Mouse (Mus musculus) kidney, embryonic 16.5 days (tissue): Measurements from ENCODE around the gene Gm3625. TPM values are rescaled to one million over a fixed set of nuclear protein-coding genes. Genes with fewer than 3 reads are reported as not detected.
"Not testable (repeated sequence)": the region's sequence is repeated elsewhere in the genome, so short reads cannot be mapped to it uniquely, and the experiment has no call there.

Experiments
- ATAC-seq: fragments of 200-750 bp; cut with Nextera tagmentation; 2 replicates; pipeline ENCODE4 v1.8.0; 2017; ENCODE audit warnings: moderate TSS enrichment; ENCODE audit not compliant: low FRiP score, low TSS enrichment
- H3K27ac ChIP-seq: fragments of 300-500 bp; sonication (generic); 2 replicates; pipeline ENCODE4 v1.5.1; 2014; ENCODE audit warnings: low read length
- H3K27me3 ChIP-seq: fragments of 300-500 bp; sonication (generic); 2 replicates; pipeline ENCODE4 v1.6.1; 2014; ENCODE audit warnings: low read length, control low read depth, mixed read lengths; ENCODE audit not compliant: insufficient read depth
- H3K36me3 ChIP-seq: fragments of 300-500 bp; sonication (generic); 2 replicates; pipeline ENCODE4 v1.6.1; 2014; ENCODE audit warnings: low read length, control low read depth, mixed read lengths; ENCODE audit not compliant: insufficient read depth
- H3K4me1 ChIP-seq: fragments of 300-500 bp; sonication (generic); 2 replicates; pipeline ENCODE4 v1.6.1; 2014; ENCODE audit warnings: low read length, control low read depth, mixed read lengths; ENCODE audit not compliant: insufficient read depth
- H3K4me2 ChIP-seq: fragments of 300-500 bp; sonication (generic); replicated peaks from 2 replicates; pipeline ENCODE4 v1.6.1; 2014; ENCODE audit warnings: low read depth, low read length
- H3K4me3 ChIP-seq: fragments of 300-500 bp; sonication (generic); 2 replicates; pipeline ENCODE4 v1.5.1; 2014; ENCODE audit warnings: mild to moderate bottlenecking, low read length
- H3K9ac ChIP-seq: fragments of 300-500 bp; sonication (generic); replicated peaks from 2 replicates; pipeline ENCODE4 v1.6.1; 2014; ENCODE audit warnings: low read length
- H3K9me3 ChIP-seq: fragments of 300-500 bp; sonication (generic); 2 replicates; pipeline ENCODE4 v1.6.1; 2016; ENCODE audit warnings: low read length, control low read depth
- WGBS: fragments of 180-500 bp; shearing (Covaris S2); extraction: QIAGEN DNeasy Blood & Tissue Kit; methylation state at CpG from one replicate; pipeline ENCODE4 v1.1.7; 2014; 5-methylcytosine and 5-hydroxymethylcytosine counted together
- polyA plus RNA-seq: library from polyadenylated mRNA; unstranded; fragments of >200 nt; fragmentation: Nextera tagmentation; extraction: Ambion mirVana; gene quantifications from 2 replicates; pipeline ENCODE4 v1.2.1, GENCODE M21; 2015

Gm3625 gene
- polyA plus RNA-seq, 1 experiment from 2014 or later: not detected

- ATAC-seq: no peak
- no peaks in the 10 kb centered on the region for H3K9me3 ChIP-seq
- no peak overlapping the region for H3K4me2 ChIP-seq
- no peaks in the 10 kb centered on the region for H3K36me3 ChIP-seq
- no peak overlapping the region for H3K4me3 ChIP-seq
- H3K4me1 ChIP-seq: peaks cover 4% of the 10 kb centered on the region; the same call in 1 of the 2 replicates
- no peak overlapping the region for H3K27ac ChIP-seq
- no peaks in the 10 kb centered on the region for H3K27me3 ChIP-seq
- whole genome bisulfite sequencing: 93% methylated on average over 3 of the region's 3 CpGs
- H3K9ac ChIP-seq: no peak overlapping the region
These were observed 34.7 kb downstream of the Gm3625 start for GRCm38 (mm10) chr12:4558013-4558412.

GRCm38 (mm10) chr12:4557436-4557835 is 35.3 kb downstream of the Gm3625 start:
- Histone ChIP-seq H3K9ac (no peak overlapping the region), H3K9me3 (no peaks in the 10 kb centered on the region), H3K27me3 (no peaks in the 10 kb centered on the region), H3K4me2 (no peak overlapping the region), H3K27ac (no peak overlapping the region), H3K4me1 (peaks cover 4% of the 10 kb centered on the region; the same call in 1 of the 2 replicates), H3K36me3 (no peaks in the 10 kb centered on the region), H3K4me3 (no peak overlapping the region)
- WGBS: 43% methylated on average over 3 of the region's 3 CpGs
- no peak for ATAC-seq

- no peaks in the 10 kb centered on the region for H3K9me3 ChIP-seq
- H3K4me3 ChIP-seq: no peak overlapping the region
- H3K27ac ChIP-seq: no peak overlapping the region
- WGBS: 88% methylated on average over 9 of the region's 9 CpGs
- peaks cover 4% of the 10 kb centered on the region; the same call in 1 of the 2 replicates for H3K4me1 ChIP-seq
- H3K4me2 ChIP-seq: no peak overlapping the region
- H3K27me3 ChIP-seq: no peaks in the 10 kb centered on the region
- no peak overlapping the region for H3K9ac ChIP-seq
- no peak for ATAC-seq
- no peaks in the 10 kb centered on the region for H3K36me3 ChIP-seq
These were observed 35.8 kb downstream of the Gm3625 start for GRCm38 (mm10) chr12:4556891-4557290.

- Histone ChIP-seq H3K9ac (no peak overlapping the region), H3K4me3 (no peak overlapping the region), H3K4me1 (peaks cover 4% of the 10 kb centered on the region; the same call in 1 of the 2 replicates), H3K27me3 (no peaks in the 10 kb centered on the region), H3K27ac (no peak overlapping the region), H3K9me3 (no peaks in the 10 kb centered on the region), H3K36me3 (no peaks in the 10 kb centered on the region), H3K4me2 (no peak overlapping the region)
- WGBS: 73% methylated on average over 5 of the region's 6 CpGs
- no peak for ATAC-seq
These were observed 37.3 kb downstream of the Gm3625 start for GRCm38 (mm10) chr12:4555451-4555850.

- H3K27ac ChIP-seq, H3K4me3 ChIP-seq, ATAC-seq, H3K36me3 ChIP-seq, H3K9ac ChIP-seq, H3K4me1 ChIP-seq, H3K9me3 ChIP-seq, H3K27me3 ChIP-seq, H3K4me2 ChIP-seq: not testable (repeated sequence)
- 73% methylated on average over 3 of the region's 3 CpGs for WGBS
These were observed 39.0 kb downstream of the Gm3625 start for GRCm38 (mm10) chr12:4553704-4554103.

- Histone ChIP-seq H3K27me3 (no peaks in the 10 kb centered on the region), H3K4me1 (no peaks in the 10 kb centered on the region), H3K27ac (no peak overlapping the region), H3K4me3 (peak overlapping the region; percentile 36), H3K9me3 (no peaks in the 10 kb centered on the region), H3K36me3 (no peaks in the 10 kb centered on the region), H3K9ac (peak overlapping the region; percentile 47; the same call in 1 of the 2 replicates), H3K4me2 (peak overlapping the region; percentile 56)
- peak; percentile 75; the same call in 1 of the 2 replicates for ATAC-seq
- 20% methylated on average over 18 of the region's 18 CpGs for WGBS
These were observed 44.4 kb downstream of the Gm3625 start for GRCm38 (mm10) chr12:4548053-4549013.

GRCm38 (mm10) chr12:4547557-4547956 is 45.2 kb downstream of the Gm3625 start:
- no peaks in the 10 kb centered on the region for H3K9me3 ChIP-seq
- H3K36me3 ChIP-seq: no peaks in the 10 kb centered on the region
- H3K4me2 ChIP-seq: no peak overlapping the region
- 62% methylated on average over 14 of the region's 14 CpGs for WGBS
- H3K4me3 ChIP-seq: no peak overlapping the region
- H3K4me1 ChIP-seq: no peaks in the 10 kb centered on the region
- H3K27ac ChIP-seq: no peak overlapping the region
- ATAC-seq: no peak
- H3K9ac ChIP-seq: no peak overlapping the region
- no peaks in the 10 kb centered on the region for H3K27me3 ChIP-seq

GRCm38 (mm10) chr12:4546491-4546890 is 46.2 kb downstream of the Gm3625 start:
- H3K9me3 ChIP-seq: no peaks in the 10 kb centered on the region
- no peak overlapping the region for H3K9ac ChIP-seq
- no peak for ATAC-seq
- H3K4me3 ChIP-seq: no peak overlapping the region
- 42% methylated on average over 5 of the region's 5 CpGs for WGBS
- H3K4me2 ChIP-seq: no peak overlapping the region
- H3K4me1 ChIP-seq: no peaks in the 10 kb centered on the region
- H3K27me3 ChIP-seq: no peaks in the 10 kb centered on the region
- H3K36me3 ChIP-seq: no peaks in the 10 kb centered on the region
- H3K27ac ChIP-seq: no peak overlapping the region

GRCm38 (mm10) chr12:4545425-4545824 is 47.3 kb downstream of the Gm3625 start:
- H3K4me2 ChIP-seq: no peak overlapping the region

GRCm38 (mm10) chr12:4544400-4544919 is 48.3 kb downstream of the Gm3625 start:
- no peaks in the 10 kb centered on the region for H3K27me3 ChIP-seq
- no peak overlapping the region for H3K4me3 ChIP-seq
- ATAC-seq: no peak
- no peak overlapping the region for H3K27ac ChIP-seq
- no peak overlapping the region for H3K9ac ChIP-seq
- no peak overlapping the region for H3K4me2 ChIP-seq
- no peaks in the 10 kb centered on the region for H3K9me3 ChIP-seq
- no peaks in the 10 kb centered on the region for H3K36me3 ChIP-seq
- no peaks in the 10 kb centered on the region for H3K4me1 ChIP-seq
- 88% methylated on average over 5 of the region's 5 CpGs for WGBS

More at GRCm38 (mm10) chr12:4545425-4545824, 47.3 kb downstream of the Gm3625 start:
- H3K27me3 ChIP-seq: no peaks in the 10 kb centered on the region
- ATAC-seq: no peak
- no peaks in the 10 kb centered on the region for H3K4me1 ChIP-seq
- H3K36me3 ChIP-seq: no peaks in the 10 kb centered on the region
- no peaks in the 10 kb centered on the region for H3K9me3 ChIP-seq
- H3K4me3 ChIP-seq: no peak overlapping the region
- H3K27ac ChIP-seq: no peak overlapping the region
- H3K9ac ChIP-seq: no peak overlapping the region
